Mouse (Mus musculus) brain, embryonic 18.5 days (tissue): Measurements from ENCODE around the gene Plekhg1.
A peak's percentile ranks its signal among the peaks of the same experiment; 100 is the strongest.

ENCODE experiments used
- DNase-seq: peaks from one replicate; pipeline ENCODE4 v3.0.0-alpha.2; 2012; ENCODE audit warnings: low read depth, low spot score

The Plekhg1 gene

GRCm38 (mm10) chr10:3741791-3742190, 1.6 kb downstream of the Plekhg1 start:
- DNase-seq: no peak

GRCm38 (mm10) chr10:3743069-3743468, 2.9 kb downstream of the Plekhg1 start:
- no peak for DNase-seq

- DNase-seq: no peak
Observed at GRCm38 (mm10) chr10:3743826-3744225, 3.7 kb downstream of the Plekhg1 start.

GRCm38 (mm10) chr10:3746794-3747518, 6.8 kb downstream of the Plekhg1 start:
- no peak for DNase-seq

- DNase-seq: no peak
Observed at GRCm38 (mm10) chr10:3749580-3749979, 9.4 kb downstream of the Plekhg1 start.

GRCm38 (mm10) chr10:3761992-3762391, 21.8 kb downstream of the Plekhg1 start:
- DNase-seq: no peak

GRCm38 (mm10) chr10:3763199-3763598, 23.0 kb downstream of the Plekhg1 start:
- DNase-seq: no peak

GRCm38 (mm10) chr10:3769131-3769530, 29.0 kb downstream of the Plekhg1 start:
- DNase-seq: no peak

GRCm38 (mm10) chr10:3774330-3774729, 34.2 kb downstream of the Plekhg1 start:
- DNase-seq: no peak

- no peak for DNase-seq
Observed at GRCm38 (mm10) chr10:3776761-3777160, 36.6 kb downstream of the Plekhg1 start.

GRCm38 (mm10) chr10:3785362-3785761, 45.2 kb downstream of the Plekhg1 start:
- DNase-seq: no peak

- no peak for DNase-seq
Observed at GRCm38 (mm10) chr10:3786531-3786930, 46.4 kb downstream of the Plekhg1 start.

GRCm38 (mm10) chr10:3787006-3787405, 46.8 kb downstream of the Plekhg1 start:
- DNase-seq: no peak

GRCm38 (mm10) chr10:3793825-3794224, 53.7 kb downstream of the Plekhg1 start:
- no peak for DNase-seq

GRCm38 (mm10) chr10:3799455-3799854, 59.3 kb downstream of the Plekhg1 start:
- DNase-seq: no peak

GRCm38 (mm10) chr10:3801254-3801653, 61.1 kb downstream of the Plekhg1 start:
- no peak for DNase-seq

- DNase-seq: no peak
Observed at GRCm38 (mm10) chr10:3805334-3805733, 65.2 kb downstream of the Plekhg1 start.

- DNase-seq: no peak
Observed at GRCm38 (mm10) chr10:3807980-3808379, 67.8 kb downstream of the Plekhg1 start.

GRCm38 (mm10) chr10:3810476-3811273, 70.5 kb downstream of the Plekhg1 start:
- no peak for DNase-seq

GRCm38 (mm10) chr10:3818940-3819701, 79.0 kb downstream of the Plekhg1 start:
- peak; percentile 3 for DNase-seq

GRCm38 (mm10) chr10:3823826-3824225, 83.7 kb downstream of the Plekhg1 start:
- DNase-seq: no peak

- no peak for DNase-seq
Observed at GRCm38 (mm10) chr10:3826043-3826442, 85.9 kb downstream of the Plekhg1 start.
